Mouse (Mus musculus) cortical plate, adult 2 months (tissue): ENCODE measurements around the gene Magi1.

Experiments
- CTCF ChIP-seq: fragments of 200-500 bp; IDR thresholded peaks from 2 replicates; pipeline ENCODE4 v1.5.1; 2011; ENCODE audit warnings: mild to moderate bottlenecking, control low read depth, low read length; ENCODE audit not compliant: insufficient read depth; ENCODE audit errors: extremely low read depth
- POLR2A ChIP-seq: fragments of 200-500 bp; IDR thresholded peaks from 2 replicates; pipeline ENCODE4 v1.6.1; 2011; ENCODE audit warnings: mild to moderate bottlenecking, low read length, control low read depth; ENCODE audit not compliant: insufficient read depth; ENCODE audit errors: extremely low read depth

- TF ChIP-seq CTCF = no peak
- TF ChIP-seq POLR2A = no peak
Observed at GRCm38 (mm10) chr6:93726121-93726520, 557.6 kb downstream of the Magi1 start.
